Mouse (Mus musculus) hindbrain, embryonic 11.5 days (tissue): ENCODE data around the gene Echs1. TPM values are rescaled to one million over a fixed set of nuclear protein-coding genes. Genes with fewer than 3 reads are reported as not detected.
"Not testable (repeated sequence)": the region's sequence is repeated elsewhere in the genome, so short reads cannot be mapped to it uniquely, and the experiment has no call there.

ENCODE experiments used
- ATAC-seq: fragments of 200-750 bp; cut with Nextera tagmentation; 2 replicates; pipeline ENCODE4 v1.8.0; 2017; ENCODE audit warnings: mild to moderate bottlenecking, moderate TSS enrichment, moderate library complexity; ENCODE audit not compliant: low FRiP score
- DNase-seq: peaks from one replicate; pipeline ENCODE4 v3.0.0-alpha.2; 2015; ENCODE audit warnings: low spot score
- H3K27ac ChIP-seq: fragments of 300-500 bp; sonication (generic); 2 replicates; pipeline ENCODE4 v1.5.1; 2014; ENCODE audit warnings: mild to moderate bottlenecking, low read depth, low read length
- H3K27me3 ChIP-seq: fragments of 300-500 bp; sonication (generic); 2 replicates; pipeline ENCODE4 v1.6.1; 2014; ENCODE audit warnings: mild to moderate bottlenecking, low read length, moderate library complexity, mixed read lengths; ENCODE audit not compliant: control insufficient read depth, insufficient read depth
- H3K36me3 ChIP-seq: fragments of 300-500 bp; sonication (generic); 2 replicates; pipeline ENCODE4 v1.6.1; 2014; ENCODE audit warnings: mild to moderate bottlenecking, low read length, moderate library complexity, mixed read lengths; ENCODE audit not compliant: control insufficient read depth, insufficient read depth
- H3K4me1 ChIP-seq: fragments of 300-500 bp; sonication (generic); replicated peaks from 2 replicates; pipeline ENCODE4 v1.6.1; 2014; ENCODE audit warnings: low read length, mixed read lengths; ENCODE audit not compliant: control insufficient read depth, insufficient read depth
- H3K4me2 ChIP-seq: fragments of 300-500 bp; sonication (generic); replicated peaks from 2 replicates; pipeline ENCODE4 v1.6.1; 2014; ENCODE audit warnings: mild to moderate bottlenecking, low read depth, low read length
- H3K4me3 ChIP-seq: fragments of 300-500 bp; sonication (generic); 2 replicates; pipeline ENCODE4 v1.5.1; 2014; ENCODE audit warnings: low read depth, low read length
- H3K9ac ChIP-seq: fragments of 300-500 bp; sonication (generic); 2 replicates; pipeline ENCODE4 v1.6.1; 2014; ENCODE audit warnings: low read depth, low read length
- H3K9me3 ChIP-seq: fragments of 300-500 bp; sonication (generic); 2 replicates; pipeline ENCODE4 v1.6.1; 2016; ENCODE audit warnings: low read length; ENCODE audit not compliant: control insufficient read depth
- WGBS: fragments of 180-500 bp; shearing (Covaris S2); extraction: QIAGEN DNeasy Blood & Tissue Kit; methylation state at CpG from one replicate; pipeline ENCODE4 v1.1.7; 2014; 5-methylcytosine and 5-hydroxymethylcytosine counted together
- polyA plus RNA-seq: library from polyadenylated mRNA; unstranded; fragments of >200 nt; fragmentation: Nextera tagmentation; extraction: Ambion mirVana; gene quantifications from 2 replicates; pipeline ENCODE4 v1.2.1, GENCODE M21; 2014

Gene Echs1
- polyA plus RNA-seq, 1 experiment from 2014 or later = 184 TPM

- 0 out of 2 replicates have a peak overlapping the region, but pooled peaks have one; percentile 30 for H3K27ac ChIP-seq
- no peak for DNase-seq
- H3K4me2 ChIP-seq = peak overlapping the region; percentile 88
Observed at GRCm38 (mm10) chr7:140138021-140138310, 21.7 kb upstream of the Echs1 start.

GRCm38 (mm10) chr7:140137135-140138020 is 21.1 kb upstream of the Echs1 start, which contains the start of gene Mtg1:
Mtg1 (plus strand) TSS chr7:140137564.
- H3K27me3 ChIP-seq = no peaks in the 10 kb centered on the region
- peak within 1 kb of the TSS; percentile 88 for H3K4me2 ChIP-seq
- H3K4me1 ChIP-seq = no peaks in the 10 kb centered on the region
- WGBS = 2% methylated on average over 39 of the region's 39 CpGs
- peak within 1 kb of the TSS; percentile 78 for H3K4me3 ChIP-seq
- H3K27ac ChIP-seq = peak within 1 kb of the TSS; percentile 30; the same call in 1 of the 2 replicates
- ATAC-seq = peak; percentile 97
- H3K9me3 ChIP-seq = no peaks in the 10 kb centered on the region
- peak within 1 kb of the TSS; percentile 85 for H3K9ac ChIP-seq
- H3K36me3 ChIP-seq = no peaks in the 10 kb centered on the region
- DNase-seq = peak; percentile 96

More at GRCm38 (mm10) chr7:140138021-140138310, 21.7 kb upstream of the Echs1 start:
- H3K27me3 ChIP-seq = no peaks in the 10 kb centered on the region
- H3K4me1 ChIP-seq = no peaks in the 10 kb centered on the region
- WGBS = 2% methylated on average over 8 of the region's 8 CpGs
- ATAC-seq = no peak
- H3K4me3 ChIP-seq = peak overlapping the region; percentile 78
- peak overlapping the region; percentile 85 for H3K9ac ChIP-seq
- no peaks in the 10 kb centered on the region for H3K36me3 ChIP-seq
- no peaks in the 10 kb centered on the region for H3K9me3 ChIP-seq

- WGBS = 89% methylated on average over 5 of the region's 5 CpGs
- no peaks in the 10 kb centered on the region for H3K9me3 ChIP-seq
- no peaks in the 10 kb centered on the region for H3K27me3 ChIP-seq
- no peak overlapping the region for H3K27ac ChIP-seq
- no peaks in the 10 kb centered on the region for H3K36me3 ChIP-seq
- DNase-seq = no peak
- H3K9ac ChIP-seq = no peak overlapping the region
- no peak overlapping the region for H3K4me2 ChIP-seq
- H3K4me1 ChIP-seq = no peaks in the 10 kb centered on the region
- ATAC-seq = no peak
- H3K4me3 ChIP-seq = no peak overlapping the region
Observed at GRCm38 (mm10) chr7:140135106-140135770, 19.0 kb upstream of the Echs1 start.

GRCm38 (mm10) chr7:140134033-140134432 is 17.8 kb upstream of the Echs1 start:
- H3K9me3 ChIP-seq, DNase-seq, H3K9ac ChIP-seq, H3K4me3 ChIP-seq, H3K4me2 ChIP-seq, H3K4me1 ChIP-seq, H3K27ac ChIP-seq, ATAC-seq, H3K27me3 ChIP-seq, H3K36me3 ChIP-seq: not testable (repeated sequence)
- WGBS = 95% methylated on average over 5 of the region's 7 CpGs

- H3K9ac ChIP-seq, H3K27me3 ChIP-seq, H3K4me1 ChIP-seq, H3K4me3 ChIP-seq, H3K36me3 ChIP-seq, H3K27ac ChIP-seq, DNase-seq, H3K9me3 ChIP-seq, H3K4me2 ChIP-seq, ATAC-seq: not testable (repeated sequence)
- WGBS = 95% methylated on average over 6 of the region's 7 CpGs
Observed at GRCm38 (mm10) chr7:140132184-140132583, 15.9 kb upstream of the Echs1 start.

GRCm38 (mm10) chr7:140127911-140128310 is 11.6 kb upstream of the Echs1 start:
- Histone ChIP-seq H3K9me3 (no peaks in the 10 kb centered on the region), H3K9ac (no peak overlapping the region), H3K27ac (no peak overlapping the region), H3K27me3 (no peaks in the 10 kb centered on the region), H3K4me2 (no peak overlapping the region), H3K4me3 (no peak overlapping the region), H3K36me3 (no peaks in the 10 kb centered on the region), H3K4me1 (no peaks in the 10 kb centered on the region)
- ATAC-seq (no peak), DNase-seq (no peak)
- 93% methylated on average over 2 of the region's 2 CpGs for WGBS

- Histone ChIP-seq H3K27me3 (no peaks in the 10 kb centered on the region), H3K4me2 (no peak overlapping the region), H3K9me3 (no peaks in the 10 kb centered on the region), H3K27ac (no peak overlapping the region), H3K9ac (no peak overlapping the region), H3K36me3 (no peaks in the 10 kb centered on the region), H3K4me3 (no peak overlapping the region), H3K4me1 (no peaks in the 10 kb centered on the region)
- no peak for ATAC-seq
- 84% methylated on average over 3 of the region's 3 CpGs for WGBS
- no peak for DNase-seq
Observed at GRCm38 (mm10) chr7:140126934-140127333, 10.7 kb upstream of the Echs1 start.

GRCm38 (mm10) chr7:140126022-140126350 is 9.7 kb upstream of the Echs1 start:
- H3K4me2 ChIP-seq = peak overlapping the region; percentile 72
- H3K27me3 ChIP-seq = no peaks in the 10 kb centered on the region
- no peaks in the 10 kb centered on the region for H3K9me3 ChIP-seq
- H3K4me3 ChIP-seq = peak overlapping the region; percentile 71
- H3K27ac ChIP-seq = no peak overlapping the region
- peak overlapping the region; percentile 81 for H3K9ac ChIP-seq
- H3K4me1 ChIP-seq = no peaks in the 10 kb centered on the region
- DNase-seq = no peak
- no peaks in the 10 kb centered on the region for H3K36me3 ChIP-seq
- 3% methylated on average over 5 of the region's 5 CpGs for WGBS
- no peak; the same call in none of the 2 replicates for ATAC-seq
